Mouse (Mus musculus): ENCODE data around the gene Gm17577. TPM values are rescaled to one million over a fixed set of nuclear protein-coding genes. Genes with fewer than 3 reads are reported as not detected.
"Not testable (repeated sequence)": the region's sequence is repeated elsewhere in the genome, so short reads cannot be mapped to it uniquely, and the experiment has no call there.

The Gm17577 gene
- polyA plus RNA-seq (2012; rRNA removed): not detected in 2 replicates

GRCm38 (mm10) chrX:123246807-123247206 is at the start of gene Gm17577:
Gene Gm17577, minus strand, starts transcription at chrX:123246907.
- WGBS: no CpG with 5 or more reads among the region's 3 CpGs
- not testable (repeated sequence) for H3K36me3 ChIP-seq (ENCODE audit: control insufficient read depth, insufficient read depth, low read length); H3K4me3 ChIP-seq (ENCODE audit: low read depth, low read length); H3K27ac ChIP-seq (ENCODE audit: insufficient read depth, low read depth, low read length); H3K27me3 ChIP-seq (ENCODE audit: control insufficient read depth, insufficient read depth, low read length); H3K4me1 ChIP-seq (ENCODE audit: control insufficient read depth, insufficient read depth, insufficient read length, low read length)

GRCm38 (mm10) chrX:123222381-123222780 is 24.3 kb downstream of the Gm17577 start, which contains the start of gene Srsx:
Gene Srsx, minus strand, starts transcription at chrX:123222481.
- H3K27me3 ChIP-seq (ENCODE audit: control insufficient read depth, insufficient read depth, low read length): not testable (repeated sequence)
- 71% methylated on average over 1 of the region's 1 CpGs for WGBS

More at GRCm38 (mm10) chrX:123222381-123222780, 24.3 kb downstream of the Gm17577 start, which contains the start of gene Srsx:
- H3K4me1 ChIP-seq (ENCODE audit: control insufficient read depth, insufficient read depth, insufficient read length, low read length); H3K36me3 ChIP-seq (ENCODE audit: control insufficient read depth, insufficient read depth, low read length); H3K27ac ChIP-seq (ENCODE audit: insufficient read depth, low read depth, low read length); H3K4me3 ChIP-seq (ENCODE audit: low read depth, low read length): not testable (repeated sequence)

Other genes starting within 250 kb of the Gm17577 start
- gene Gm17521, start 217.2 kb downstream of the Gm17577 start, polyA plus RNA-seq (2012; rRNA removed): not detected in 2 replicates
- gene Cldn34c1, start 143.4 kb downstream of the Gm17577 start, polyA plus RNA-seq (2012; rRNA removed): 0.91 and 1.4 TPM in 2 replicates
- not detected in 2 replicates for gene Srsx, start 24.4 kb downstream of the Gm17577 start, polyA plus RNA-seq (2012; rRNA removed)

All from small intestine, adult 2 months (tissue).